In genomic region chr11:57983480-57984342, GRCm38 (mm10) we compare ENCODE assay signal across 7 mouse cellular contexts. TPM values are rescaled to one million over a fixed set of nuclear protein-coding genes. Genes with fewer than 3 reads are reported as not detected.
DNase-seq lines count a peak whose midpoint lies in the region; ATAC-seq and TF ChIP-seq lines count a peak whose summit lies in the region.

No protein-coding gene starts in this region.

- no peak overlapping the region for H3K4me3 ChIP-seq in kidney, postnatal 0 days (replicated peaks; ENCODE audit: low read depth, low read length)
- H3K4me3 ChIP-seq in midbrain, postnatal 0 days (ENCODE audit: low read depth, low read length) = no peak overlapping the region

- no peak for TF ChIP-seq CTCF in kidney, postnatal 0 days (IDR thresholded peaks at IDR 0.05; ENCODE audit: low read depth)
- TF ChIP-seq CTCF in midbrain, postnatal 0 days (IDR thresholded peaks at IDR 0.05) = no peak

- 0 out of 2 replicates have a peak overlapping the region, but pooled peaks have one; percentile 8 for H3K27ac ChIP-seq in kidney, postnatal 0 days
- no peak overlapping the region for H3K27ac ChIP-seq in midbrain, postnatal 0 days (ENCODE audit: low read depth, low read length)

- H3K9me3 ChIP-seq in kidney, postnatal 0 days (replicated peaks; ENCODE audit: low read length) = no peaks in the 10 kb centered on the region
- H3K9me3 ChIP-seq in midbrain, postnatal 0 days (ENCODE audit: low read length) = no peaks in the 10 kb centered on the region

- 24% methylated on average over 16 of the region's 16 CpGs for WGBS in kidney, postnatal 0 days
- 43% methylated on average over 16 of the region's 16 CpGs for WGBS in midbrain, postnatal 0 days

- 0 out of 2 replicates have a peak, but pooled peaks have one; percentile 56 for ATAC-seq in erythroblast, adult 5-6 weeks (replicated peaks; ENCODE audit: low FRiP score, poor library complexity, severe bottlenecking)
- no peak for ATAC-seq in kidney, postnatal 0 days (replicated peaks; ENCODE audit: low FRiP score, low read depth)
- no peak for ATAC-seq in midbrain, postnatal 0 days (ENCODE audit: low FRiP score)

- no peak overlapping the region for H3K9ac ChIP-seq in kidney, postnatal 0 days (ENCODE audit: low read depth, low read length)
- no peak overlapping the region for H3K9ac ChIP-seq in midbrain, postnatal 0 days (replicated peaks; ENCODE audit: low read length, poor library complexity, severe bottlenecking)

- no peaks in the 10 kb centered on the region for H3K27me3 ChIP-seq in kidney, postnatal 0 days (ENCODE audit: insufficient read depth, low read length)
- H3K27me3 ChIP-seq in midbrain, postnatal 0 days (ENCODE audit: insufficient read depth, low read length) = no peaks in the 10 kb centered on the region

- H3K36me3 ChIP-seq in kidney, postnatal 0 days (ENCODE audit: insufficient read depth, low read length) = no peaks in the 10 kb centered on the region
- no peaks in the 10 kb centered on the region for H3K36me3 ChIP-seq in midbrain, postnatal 0 days (ENCODE audit: insufficient read depth, low read length)

- H3K4me2 ChIP-seq in kidney, postnatal 0 days (ENCODE audit: low read length) = no peak overlapping the region
- no peak overlapping the region for H3K4me2 ChIP-seq in midbrain, postnatal 0 days (ENCODE audit: low read depth, low read length, poor library complexity, severe bottlenecking)

- DNase-seq in adipocyte (ENCODE audit: low spot score) = peak; percentile 67
- peak; percentile 83 for DNase-seq in kidney, postnatal 0 days (ENCODE audit: low spot score)
- DNase-seq in lung, postnatal 14 days = peak; percentile 60
- DNase-seq in midbrain, postnatal 0 days (ENCODE audit: low spot score) = no peak
- no peak for DNase-seq in thymus, adult 18-20 months
- DNase-seq in layer of hippocampus, adult 18-20 months (ENCODE audit: low spot score in 2 of 2) = no peak

- no peaks in the 10 kb centered on the region for H3K4me1 ChIP-seq in kidney, postnatal 0 days (replicated peaks; ENCODE audit: insufficient read depth, low read length)
- H3K4me1 ChIP-seq in midbrain, postnatal 0 days (ENCODE audit: insufficient read depth, low read length) = no peaks in the 10 kb centered on the region

RNA-seq across cellular contexts. Expression of gene Larp1, which starts 25.2 kb away (rescaled TPM):
- total RNA-seq in erythroblast, adult 5-6 weeks (2015; ENCODE audit: low replicate concordance) = 24.0 and 31.6 TPM in 2 replicates
- total RNA-seq in erythroblast, adult 5-6 weeks (2017; ENCODE audit: low replicate concordance) = 13.2 and 13.4 TPM in 2 replicates
- polyA plus RNA-seq in kidney, postnatal 0 days (2015; fragmentation: Nextera tagmentation; extraction: Ambion mirVana) = 12.9 and 14.0 TPM in 2 replicates
- 51.8 and 53.1 TPM in 2 replicates for total RNA-seq in midbrain, postnatal 0 days (2014; rRNA removed)
- polyA plus RNA-seq in midbrain, postnatal 0 days (2015; fragmentation: Nextera tagmentation; extraction: Ambion mirVana) = 14.7 and 15.7 TPM in 2 replicates
- total RNA-seq in layer of hippocampus, adult 18-20 months (2021) = 10 to 100 TPM; 89.7 to 90.3 TPM

Comparison
In these comparisons a context has a peak if more than half of its experiments do, and no peak if none do; other contexts are left out.
1. DNase-seq: peak in adipocyte (single experiment), kidney, postnatal 0 days (single experiment) and lung, postnatal 14 days (single experiment); none in midbrain, postnatal 0 days (single experiment), thymus, adult 18-20 months (0 of 2) and layer of hippocampus, adult 18-20 months (0 of 2).